Mouse (Mus musculus): ENCODE results near the gene Clpp.

Clpp gene

DNA sequence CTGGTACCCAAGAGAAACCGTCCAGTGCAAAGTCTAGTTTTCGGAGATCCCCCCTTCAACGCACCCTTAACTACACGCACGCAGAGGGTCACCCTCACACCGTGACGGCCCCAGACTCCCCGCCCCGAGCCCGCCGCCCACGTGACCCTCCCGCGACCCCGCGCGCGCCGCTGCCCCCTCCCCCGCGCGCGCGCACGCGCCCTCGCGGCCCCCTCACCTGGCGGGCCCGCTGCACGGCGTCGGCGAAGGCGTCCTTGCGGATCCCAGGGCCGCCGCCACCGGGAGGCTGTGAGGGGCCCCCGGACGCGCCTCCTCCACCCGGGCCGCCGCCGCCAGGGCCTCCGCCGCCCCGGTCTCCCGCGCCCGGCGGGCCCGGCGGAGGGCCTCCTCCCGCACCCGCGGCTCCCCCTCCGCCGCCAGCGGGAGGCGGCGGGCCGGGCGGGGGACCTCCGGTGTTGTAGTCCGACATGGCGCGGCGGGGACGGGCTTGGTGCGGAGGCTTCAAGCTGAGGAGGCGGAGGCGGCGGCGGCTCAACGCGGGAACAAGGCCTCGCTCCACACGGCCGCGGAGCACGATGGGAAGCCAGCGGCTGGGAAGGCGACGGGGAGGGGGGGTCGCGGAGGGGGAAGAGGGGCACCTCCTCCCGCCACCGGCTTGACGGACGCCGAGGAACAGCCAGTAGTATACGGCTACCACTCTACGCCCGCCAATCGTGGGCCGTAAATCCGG lies 41.0 kb downstream of the Clpp start, which contains the start of gene Khsrp:
Gene Khsrp (minus strand): TSS at position 592 of the 730 bp plus-strand sequence.
- WGBS = under 1% methylated on average over 97 of the region's 99 CpGs

DNA sequence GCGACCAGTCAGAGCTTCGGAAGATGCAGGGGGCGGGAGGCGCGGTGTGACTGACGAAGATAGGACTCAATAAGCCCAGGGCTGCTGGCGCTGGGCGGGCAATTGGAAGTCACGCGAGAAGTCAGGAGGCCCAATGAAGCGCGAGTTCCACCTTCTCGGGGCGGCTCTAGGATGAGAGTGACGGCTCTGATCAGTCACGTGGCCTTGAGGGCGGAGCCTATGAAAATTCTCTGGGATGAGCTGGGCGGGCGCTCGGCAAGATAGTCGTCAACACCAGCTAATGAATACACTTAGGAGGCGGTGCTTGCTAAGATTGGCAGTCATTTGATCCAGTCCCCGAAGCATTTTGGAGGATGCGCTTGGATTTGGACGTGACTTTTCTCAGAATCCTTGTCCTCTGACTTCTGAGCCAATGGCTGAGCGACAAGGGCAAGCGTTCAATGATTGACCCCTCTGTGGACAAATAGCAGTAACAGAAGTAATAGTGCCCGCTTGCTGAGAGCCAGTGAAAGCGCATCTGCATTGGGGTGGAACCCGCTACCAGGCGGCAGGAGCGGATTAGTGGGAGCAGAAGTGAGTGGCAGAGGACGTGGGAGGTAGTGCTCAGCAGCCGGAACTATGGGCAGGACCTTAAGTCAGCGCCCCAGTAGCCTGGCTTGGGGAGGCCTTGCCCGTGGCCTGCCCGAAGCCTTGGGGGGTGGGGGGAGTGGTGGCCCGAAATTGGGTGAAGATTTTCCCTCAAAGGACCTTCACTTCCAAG lies 41.7 kb downstream of the Clpp start:
- under 1% methylated on average over 38 of the region's 38 CpGs for WGBS

DNA sequence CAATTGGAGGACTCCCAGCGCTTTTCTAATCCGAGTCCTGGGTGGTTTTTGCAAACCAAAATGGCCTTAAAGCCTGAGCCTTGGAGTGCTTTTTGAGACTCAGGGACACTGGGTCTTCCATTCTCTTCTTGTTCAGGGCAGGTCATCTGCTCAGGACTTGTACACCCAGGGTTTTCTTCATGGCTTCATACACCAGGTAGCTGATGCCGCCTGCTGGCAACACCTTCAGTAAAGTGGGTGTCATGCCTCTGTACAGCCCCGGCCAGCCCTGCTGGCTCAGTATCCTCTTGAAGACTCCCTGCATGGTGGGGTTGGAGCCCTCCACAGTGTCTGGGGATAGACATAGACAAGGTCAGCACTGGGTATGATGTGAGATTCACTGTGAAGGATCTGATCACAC lies 42.7 kb downstream of the Clpp start:
- 76% methylated on average over 4 of the region's 4 CpGs for WGBS

DNA sequence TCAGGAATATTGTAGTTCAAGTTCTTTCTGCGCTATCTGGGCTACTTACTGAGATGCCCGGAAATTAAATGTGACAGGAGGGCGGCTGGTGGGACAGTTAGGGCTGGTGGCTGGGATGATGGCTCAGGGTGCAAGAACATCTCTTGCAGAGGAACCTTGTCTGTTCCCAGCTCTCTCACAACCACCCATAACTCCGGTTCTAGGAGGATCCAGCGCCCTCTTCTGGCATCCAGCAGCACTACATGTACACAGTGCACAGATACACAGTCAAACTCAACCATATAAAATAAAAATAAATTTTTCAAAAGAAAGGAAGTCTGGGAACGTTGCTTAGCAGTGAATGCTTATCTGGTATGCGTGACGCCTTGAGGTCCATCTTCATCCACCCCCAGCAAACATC lies 48.9 kb downstream of the Clpp start:
- 37% methylated on average over 8 of the region's 8 CpGs for WGBS

DNA sequence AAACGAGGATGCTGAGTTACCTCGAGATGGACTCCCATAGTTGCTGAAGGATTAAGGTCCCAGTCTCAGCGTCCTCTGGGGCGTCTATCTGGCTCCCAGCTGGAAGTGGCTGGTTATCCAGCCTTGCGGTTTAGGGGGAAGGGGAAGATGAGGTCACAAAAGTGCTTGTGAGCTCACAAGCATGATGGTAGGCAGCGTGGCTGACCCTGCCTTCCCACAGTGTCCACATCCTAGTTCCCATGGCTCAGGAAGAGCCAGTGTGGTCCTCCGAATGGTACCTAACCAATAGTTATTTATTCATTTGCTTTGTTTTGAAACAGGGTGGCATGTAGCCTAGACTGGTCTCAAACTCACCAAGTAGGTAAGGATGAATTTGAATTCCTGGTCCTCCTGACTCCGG lies 51.4 kb downstream of the Clpp start, which contains the start of gene Slc25a41:
Gene Slc25a41 (minus strand): TSS at position 101 of the 400 bp plus-strand sequence.
- 80% methylated on average over 8 of the region's 8 CpGs for WGBS
